Mouse (Mus musculus) limb, embryonic 11.5 days (tissue): ENCODE data around the gene Nudt16l1. TPM values are rescaled to one million over a fixed set of nuclear protein-coding genes. Genes with fewer than 3 reads are reported as not detected.

Experiments used
- ATAC-seq: fragments of 200-750 bp; cut with Nextera tagmentation; 2 replicates; pipeline ENCODE4 v1.8.0; 2017; ENCODE audit warnings: low read depth; ENCODE audit not compliant: insufficient number of reproducible peaks, low FRiP score, low TSS enrichment
- DNase-seq: peaks from one replicate; pipeline ENCODE4 v3.0.0-alpha.2; 2015; ENCODE audit warnings: low spot score
- H3K27ac ChIP-seq: fragments of 300-500 bp; sonication (generic); replicated peaks from 2 replicates; pipeline ENCODE4 v1.5.1; 2014; ENCODE audit warnings: low read depth, mild to moderate bottlenecking, low read length
- H3K27me3 ChIP-seq: fragments of 300-500 bp; sonication (generic); 2 replicates; pipeline ENCODE4 v1.6.1; 2014; ENCODE audit warnings: mild to moderate bottlenecking, low read length, mixed read lengths; ENCODE audit not compliant: control insufficient read depth, insufficient read depth
- H3K36me3 ChIP-seq: fragments of 300-500 bp; sonication (generic); 2 replicates; pipeline ENCODE4 v1.6.1; 2014; ENCODE audit warnings: mild to moderate bottlenecking, low read length, moderate library complexity, mixed read lengths; ENCODE audit not compliant: control insufficient read depth, insufficient read depth
- H3K4me1 ChIP-seq: fragments of 300-500 bp; sonication (generic); 2 replicates; pipeline ENCODE4 v1.6.1; 2014; ENCODE audit warnings: low read length, mixed read lengths; ENCODE audit not compliant: control insufficient read depth, insufficient read depth
- H3K4me2 ChIP-seq: fragments of 300-500 bp; sonication (generic); 2 replicates; pipeline ENCODE4 v1.6.1; 2014; ENCODE audit warnings: low read depth, mild to moderate bottlenecking, moderate library complexity; ENCODE audit not compliant: severe bottlenecking
- H3K4me3 ChIP-seq: fragments of 300-500 bp; sonication (generic); 2 replicates; pipeline ENCODE4 v1.5.1; 2014; ENCODE audit warnings: low read depth, low read length
- H3K9ac ChIP-seq: fragments of 300-500 bp; sonication (generic); 2 replicates; pipeline ENCODE4 v1.6.1; 2014; ENCODE audit warnings: mild to moderate bottlenecking, low read length
- H3K9me3 ChIP-seq: fragments of 300-500 bp; sonication (generic); 2 replicates; pipeline ENCODE4 v1.6.1; 2016; ENCODE audit warnings: low read length; ENCODE audit not compliant: control insufficient read depth
- WGBS: fragments of 180-500 bp; shearing (Covaris S2); extraction: QIAGEN DNeasy Blood & Tissue Kit; methylation state at CpG from one replicate; pipeline ENCODE4 v1.1.7; 2014; 5-methylcytosine and 5-hydroxymethylcytosine counted together
- polyA plus RNA-seq: library from polyadenylated mRNA; unstranded; fragments of >200 nt; fragmentation: Nextera tagmentation; extraction: Ambion mirVana; gene quantifications from 2 replicates; pipeline ENCODE4 v1.2.1, GENCODE M21; 2014

The Nudt16l1 gene
- 163 and 172 TPM in 2 replicates for polyA plus RNA-seq

GRCm38 (mm10) chr16:4938461-4938860, at the start of gene Nudt16l1:
Nudt16l1 (plus strand) TSS chr16:4938761.
- Histone ChIP-seq H3K4me3 (peak within 1 kb of the TSS; percentile 92), H3K9ac (peak within 1 kb of the TSS; percentile 88), H3K27ac (peak within 1 kb of the TSS; percentile 75), H3K36me3 (peaks cover 31% of the 10 kb centered on the region), H3K27me3 (no peaks in the 10 kb centered on the region), H3K9me3 (no peaks in the 10 kb centered on the region), H3K4me2 (peak within 1 kb of the TSS; percentile 93), H3K4me1 (0 out of 2 replicates have a peak, but pooled peaks cover 5% of the 10 kb centered on the region)
- no peak for ATAC-seq
- DNase-seq = no peak
- 7% methylated on average over 2 of the region's 2 CpGs for WGBS

- H3K36me3 ChIP-seq = no peaks in the 10 kb centered on the region
- H3K4me1 ChIP-seq = peaks cover 8% of the 10 kb centered on the region
- ATAC-seq (no peak), DNase-seq (no peak)
- no peak overlapping the region for H3K4me2 ChIP-seq
- H3K9me3 ChIP-seq = no peaks in the 10 kb centered on the region
- no peak overlapping the region for H3K27ac ChIP-seq
- WGBS = 54% methylated on average over 4 of the region's 4 CpGs
- H3K27me3 ChIP-seq = no peaks in the 10 kb centered on the region
- H3K9ac ChIP-seq = no peak overlapping the region
- H3K4me3 ChIP-seq = no peak overlapping the region
Observed at GRCm38 (mm10) chr16:4890201-4890709, 48.3 kb upstream of the Nudt16l1 start.

GRCm38 (mm10) chr16:4892171-4892570, 46.4 kb upstream of the Nudt16l1 start:
- no peaks in the 10 kb centered on the region for H3K36me3 ChIP-seq
- DNase-seq (no peak), ATAC-seq (no peak)
- 87% methylated on average over 6 of the region's 6 CpGs for WGBS
- no peak overlapping the region for H3K9ac ChIP-seq
- H3K27me3 ChIP-seq = no peaks in the 10 kb centered on the region
- no peak overlapping the region for H3K27ac ChIP-seq
- peaks cover 3% of the 10 kb centered on the region for H3K4me1 ChIP-seq
- H3K4me3 ChIP-seq = no peak overlapping the region
- no peak overlapping the region for H3K4me2 ChIP-seq
- H3K9me3 ChIP-seq = no peaks in the 10 kb centered on the region

- no peak overlapping the region for H3K4me3 ChIP-seq
- 84% methylated on average over 7 of the region's 7 CpGs for WGBS
- no peaks in the 10 kb centered on the region for H3K9me3 ChIP-seq
- ATAC-seq (no peak), DNase-seq (no peak)
- no peak overlapping the region for H3K4me2 ChIP-seq
- H3K9ac ChIP-seq = no peak overlapping the region
- H3K27ac ChIP-seq = no peak overlapping the region
- H3K36me3 ChIP-seq = no peaks in the 10 kb centered on the region
- no peaks in the 10 kb centered on the region for H3K4me1 ChIP-seq
- no peaks in the 10 kb centered on the region for H3K27me3 ChIP-seq
Observed at GRCm38 (mm10) chr16:4894201-4894908, 44.2 kb upstream of the Nudt16l1 start.

- no peak for ATAC-seq
Observed at GRCm38 (mm10) chr16:4896249-4897027, 42.1 kb upstream of the Nudt16l1 start.

GRCm38 (mm10) chr16:4897146-4897730, 41.3 kb upstream of the Nudt16l1 start:
- DNase-seq (no peak), ATAC-seq (no peak)
- no peaks in the 10 kb centered on the region for H3K27me3 ChIP-seq
- H3K4me2 ChIP-seq = no peak overlapping the region
- H3K9me3 ChIP-seq = no peaks in the 10 kb centered on the region
- 63% methylated on average over 7 of the region's 7 CpGs for WGBS
- H3K36me3 ChIP-seq = no peaks in the 10 kb centered on the region
- H3K4me1 ChIP-seq = no peaks in the 10 kb centered on the region
- no peak overlapping the region for H3K9ac ChIP-seq
- no peak overlapping the region for H3K27ac ChIP-seq
- H3K4me3 ChIP-seq = no peak overlapping the region

More at GRCm38 (mm10) chr16:4896249-4897027, 42.1 kb upstream of the Nudt16l1 start:
- H3K9me3 ChIP-seq = no peaks in the 10 kb centered on the region
- no peaks in the 10 kb centered on the region for H3K36me3 ChIP-seq
- no peaks in the 10 kb centered on the region for H3K27me3 ChIP-seq
- H3K27ac ChIP-seq = no peak overlapping the region
- H3K4me1 ChIP-seq = no peaks in the 10 kb centered on the region
- no peak for DNase-seq
- no peak overlapping the region for H3K4me3 ChIP-seq
- H3K9ac ChIP-seq = no peak overlapping the region
- H3K4me2 ChIP-seq = no peak overlapping the region
- 76% methylated on average over 5 of the region's 5 CpGs for WGBS

GRCm38 (mm10) chr16:4898881-4899280, 39.7 kb upstream of the Nudt16l1 start:
- H3K4me2 ChIP-seq = no peak overlapping the region
- WGBS = 87% methylated on average over 6 of the region's 6 CpGs

GRCm38 (mm10) chr16:4899711-4900110, 38.9 kb upstream of the Nudt16l1 start:
- H3K27ac ChIP-seq = no peak overlapping the region
- no peak for ATAC-seq
- no peak overlapping the region for H3K4me3 ChIP-seq
- no peaks in the 10 kb centered on the region for H3K36me3 ChIP-seq
- H3K27me3 ChIP-seq = no peaks in the 10 kb centered on the region
- WGBS = 88% methylated on average over 2 of the region's 2 CpGs
- DNase-seq = no peak
- H3K9ac ChIP-seq = no peak overlapping the region
- H3K4me1 ChIP-seq = no peaks in the 10 kb centered on the region
- H3K4me2 ChIP-seq = no peak overlapping the region
- no peaks in the 10 kb centered on the region for H3K9me3 ChIP-seq

More at GRCm38 (mm10) chr16:4898881-4899280, 39.7 kb upstream of the Nudt16l1 start:
- DNase-seq (no peak), ATAC-seq (no peak)
- Histone ChIP-seq H3K36me3 (no peaks in the 10 kb centered on the region), H3K9me3 (no peaks in the 10 kb centered on the region), H3K27ac (no peak overlapping the region), H3K4me3 (no peak overlapping the region), H3K4me1 (no peaks in the 10 kb centered on the region), H3K27me3 (no peaks in the 10 kb centered on the region), H3K9ac (no peak overlapping the region)
